Mouse (Mus musculus): ENCODE measurements around the gene Ptprk. TPM values are rescaled to one million over a fixed set of nuclear protein-coding genes. Genes with fewer than 3 reads are reported as not detected.

Gene Ptprk
- polyA plus RNA-seq, 1 experiment from 2014 or later, result 31.1 TPM

DNA sequence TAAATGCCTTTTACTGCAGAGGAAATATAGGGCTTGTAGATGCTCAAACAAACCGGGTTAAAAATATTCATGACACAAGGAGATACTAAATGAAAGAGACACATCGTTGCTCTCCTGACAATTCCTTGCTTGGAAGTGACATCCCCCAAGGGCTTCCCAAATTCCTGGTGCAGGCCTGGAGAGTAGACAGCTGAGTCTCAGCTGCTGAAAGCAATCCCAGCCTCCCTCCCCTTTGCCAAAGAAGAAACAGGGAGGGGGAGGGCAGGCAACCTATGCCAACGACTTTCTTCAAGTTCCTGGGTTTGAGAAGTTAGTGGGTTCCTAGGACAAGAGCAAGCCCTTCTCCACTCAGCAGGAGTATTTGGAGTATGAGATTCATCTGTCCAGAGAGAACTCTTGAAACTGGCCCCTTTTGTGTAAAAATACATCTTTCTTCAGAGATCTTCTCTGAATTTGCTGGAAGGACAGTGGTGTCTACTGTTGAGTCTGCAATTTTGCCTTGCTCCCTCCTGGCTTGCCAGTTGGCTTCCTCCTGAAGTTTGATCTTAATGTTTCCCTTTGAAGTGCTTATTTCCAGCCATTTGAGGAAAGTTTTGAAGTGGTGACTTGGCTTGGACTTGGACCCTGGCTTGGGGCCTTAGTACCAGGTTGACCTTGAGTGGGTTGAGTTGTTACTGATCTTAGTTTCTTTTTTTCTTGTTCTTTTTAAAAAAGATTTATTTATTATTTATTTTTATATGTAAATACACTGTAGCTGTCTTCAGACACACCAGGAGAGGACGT is 111.6 kb downstream of the Ptprk start:
- WGBS, result 45% methylated on average over 4 of the region's 4 CpGs
- H3K36me3 ChIP-seq (ENCODE audit: insufficient read depth, low read length), result no peaks in the 10 kb centered on the region
- H3K27ac ChIP-seq (ENCODE audit: low read length), result no peak overlapping the region
- no peak for TF ChIP-seq EP300 (IDR thresholded peaks at IDR 0.05)
- TF ChIP-seq CTCF (IDR thresholded peaks at IDR 0.05), result no peak
- no peak for ATAC-seq
- H3K27me3 ChIP-seq (replicated peaks; ENCODE audit: insufficient read depth, low read length), result no peaks in the 10 kb centered on the region
- H3K4me2 ChIP-seq (replicated peaks; ENCODE audit: low read depth, low read length), result no peak overlapping the region
- no peaks in the 10 kb centered on the region for H3K9me3 ChIP-seq (ENCODE audit: low read length)
- DNase-seq (ENCODE audit: low spot score), result no peak
- H3K4me1 ChIP-seq (ENCODE audit: insufficient read depth, low read depth, low read length), result no peaks in the 10 kb centered on the region
- no peak overlapping the region for H3K9ac ChIP-seq (replicated peaks; ENCODE audit: low read depth)
- H3K4me3 ChIP-seq (ENCODE audit: low read depth, low read length), result no peak overlapping the region

DNA sequence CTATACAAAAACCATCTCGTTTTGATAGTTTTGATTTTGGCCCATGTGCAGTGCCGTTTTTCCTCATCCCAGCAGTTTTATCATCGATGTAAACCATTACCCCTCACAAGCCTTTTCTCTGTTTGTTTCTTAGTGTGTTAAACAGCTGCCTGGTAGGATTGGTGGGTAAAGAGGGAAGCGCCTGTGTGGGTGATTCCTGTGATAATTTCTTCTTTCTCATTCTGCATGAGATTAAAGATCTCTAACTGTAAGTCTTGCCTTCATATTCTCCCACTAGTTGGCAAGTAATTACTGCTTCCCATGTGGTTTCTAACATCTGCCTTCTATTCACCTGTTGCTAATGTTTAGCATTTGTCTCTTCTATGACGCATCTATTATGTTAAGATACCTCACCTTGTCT is 116.8 kb downstream of the Ptprk start:
- ATAC-seq, result no peak
- H3K9ac ChIP-seq (replicated peaks; ENCODE audit: low read depth), result no peak overlapping the region
- no peak overlapping the region for H3K4me3 ChIP-seq (ENCODE audit: low read depth, low read length)
- TF ChIP-seq EP300 (IDR thresholded peaks at IDR 0.05) (no peak), CTCF (IDR thresholded peaks at IDR 0.05) (no peak)
- no peaks in the 10 kb centered on the region for H3K27me3 ChIP-seq (replicated peaks; ENCODE audit: insufficient read depth, low read length)
- no peaks in the 10 kb centered on the region for H3K9me3 ChIP-seq (ENCODE audit: low read length)
- no peak overlapping the region for H3K4me2 ChIP-seq (replicated peaks; ENCODE audit: low read depth, low read length)
- H3K36me3 ChIP-seq (ENCODE audit: insufficient read depth, low read length), result no peaks in the 10 kb centered on the region
- no peaks in the 10 kb centered on the region for H3K4me1 ChIP-seq (ENCODE audit: insufficient read depth, low read depth, low read length)
- DNase-seq (ENCODE audit: low spot score), result no peak
- 81% methylated on average over 5 of the region's 5 CpGs for WGBS
- H3K27ac ChIP-seq (ENCODE audit: low read length), result no peak overlapping the region

DNA sequence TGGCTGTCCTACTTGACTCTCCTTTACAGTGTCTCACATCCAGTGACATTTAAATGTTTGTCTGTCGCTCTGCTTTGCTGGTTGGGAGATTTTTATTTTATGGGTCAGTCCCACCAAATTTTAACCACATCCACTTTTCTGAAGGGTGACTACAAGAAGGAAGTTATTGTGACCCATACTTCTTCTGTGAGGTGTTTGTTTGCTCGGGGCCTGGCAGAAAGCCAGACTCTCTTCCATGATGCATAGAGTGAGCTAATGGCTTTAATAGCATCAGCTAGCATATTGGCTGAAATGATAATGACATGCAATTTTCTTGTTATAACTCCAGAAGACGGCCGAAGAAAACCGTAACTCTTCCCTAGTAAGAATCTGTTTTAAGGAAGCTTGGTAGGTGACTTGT is 119.0 kb downstream of the Ptprk start:
- WGBS, result 56% methylated on average over 5 of the region's 5 CpGs
- ATAC-seq (no peak; the same call in 1 of the 2 replicates), DNase-seq (ENCODE audit: low spot score) (no peak)

DNA sequence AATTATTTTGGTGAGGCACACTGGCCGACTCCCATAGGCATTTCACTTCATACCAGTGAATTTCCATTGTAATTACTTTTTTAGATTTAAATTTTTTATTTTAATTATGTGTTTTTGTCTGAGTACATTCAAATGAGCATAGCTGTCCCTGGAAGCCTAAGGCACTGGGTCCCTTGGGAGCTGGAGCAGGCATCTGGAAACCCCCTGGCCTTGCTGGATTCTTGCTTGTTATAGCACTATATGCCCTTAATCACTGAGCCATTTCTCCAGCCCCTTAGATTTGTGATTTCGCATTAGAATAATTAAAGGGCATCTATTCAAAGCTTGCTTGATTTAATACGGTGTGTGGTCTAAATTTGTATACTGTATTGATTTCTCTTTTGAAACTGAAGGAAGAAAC is 126.0 kb downstream of the Ptprk start:
- Histone ChIP-seq H3K36me3 (ENCODE audit: insufficient read depth, low read length) (no peaks in the 10 kb centered on the region), H3K4me2 (replicated peaks; ENCODE audit: low read depth, low read length) (no peak overlapping the region), H3K4me3 (ENCODE audit: low read depth, low read length) (no peak overlapping the region), H3K4me1 (ENCODE audit: insufficient read depth, low read depth, low read length) (no peaks in the 10 kb centered on the region), H3K27ac (ENCODE audit: low read length) (no peak overlapping the region), H3K9me3 (ENCODE audit: low read length) (no peaks in the 10 kb centered on the region), H3K9ac (replicated peaks; ENCODE audit: low read depth) (no peak overlapping the region), H3K27me3 (replicated peaks; ENCODE audit: insufficient read depth, low read length) (no peaks in the 10 kb centered on the region)
- TF ChIP-seq EP300 (IDR thresholded peaks at IDR 0.05) (no peak), CTCF (IDR thresholded peaks at IDR 0.05) (no peak)
- DNase-seq (ENCODE audit: low spot score) (no peak), ATAC-seq (no peak)
- 97% methylated on average over 3 of the region's 3 CpGs for WGBS

More for the DNA sequence above, 119.0 kb downstream of the Ptprk start:
- Histone ChIP-seq H3K9me3 (ENCODE audit: low read length) (no peaks in the 10 kb centered on the region), H3K36me3 (ENCODE audit: insufficient read depth, low read length) (no peaks in the 10 kb centered on the region), H3K9ac (replicated peaks; ENCODE audit: low read depth) (no peak overlapping the region), H3K4me2 (replicated peaks; ENCODE audit: low read depth, low read length) (no peak overlapping the region), H3K4me3 (ENCODE audit: low read depth, low read length) (no peak overlapping the region), H3K27ac (ENCODE audit: low read length) (no peak overlapping the region), H3K27me3 (replicated peaks; ENCODE audit: insufficient read depth, low read length) (no peaks in the 10 kb centered on the region), H3K4me1 (ENCODE audit: insufficient read depth, low read depth, low read length) (no peaks in the 10 kb centered on the region)
- TF ChIP-seq CTCF (IDR thresholded peaks at IDR 0.05), result no peak
- TF ChIP-seq EP300 (IDR thresholded peaks at IDR 0.05), result no peak

DNA sequence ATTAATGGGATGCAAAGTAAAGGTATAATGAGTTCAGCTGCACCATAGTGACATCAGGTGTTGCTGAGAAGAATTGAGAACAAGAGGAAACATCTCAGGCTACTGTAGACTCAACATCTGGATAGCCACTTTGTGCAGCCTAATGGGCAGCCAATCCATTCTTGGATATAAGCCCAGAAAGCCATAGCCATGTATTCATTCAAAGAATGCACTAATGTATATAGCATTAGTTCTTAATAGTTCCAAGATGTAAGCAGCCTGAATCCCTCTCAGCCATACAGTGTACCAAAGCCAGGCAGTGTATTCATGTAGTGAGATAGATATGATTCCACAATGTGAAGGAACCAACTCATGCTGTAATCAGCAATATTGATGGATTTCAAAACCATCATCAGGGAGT is 134.8 kb downstream of the Ptprk start:
- Histone ChIP-seq H3K36me3 (ENCODE audit: insufficient read depth, low read length) (no peaks in the 10 kb centered on the region), H3K27ac (ENCODE audit: low read length) (no peak overlapping the region), H3K9me3 (ENCODE audit: low read length) (no peaks in the 10 kb centered on the region), H3K4me3 (ENCODE audit: low read depth, low read length) (no peak overlapping the region), H3K27me3 (replicated peaks; ENCODE audit: insufficient read depth, low read length) (no peaks in the 10 kb centered on the region), H3K4me1 (ENCODE audit: insufficient read depth, low read depth, low read length) (no peaks in the 10 kb centered on the region), H3K9ac (replicated peaks; ENCODE audit: low read depth) (no peak overlapping the region), H3K4me2 (replicated peaks; ENCODE audit: low read depth, low read length) (no peak overlapping the region)
- TF ChIP-seq EP300 (IDR thresholded peaks at IDR 0.05), result no peak
- no peak for TF ChIP-seq CTCF (IDR thresholded peaks at IDR 0.05)
- DNase-seq (ENCODE audit: low spot score), result no peak
- ATAC-seq, result no peak

DNA sequence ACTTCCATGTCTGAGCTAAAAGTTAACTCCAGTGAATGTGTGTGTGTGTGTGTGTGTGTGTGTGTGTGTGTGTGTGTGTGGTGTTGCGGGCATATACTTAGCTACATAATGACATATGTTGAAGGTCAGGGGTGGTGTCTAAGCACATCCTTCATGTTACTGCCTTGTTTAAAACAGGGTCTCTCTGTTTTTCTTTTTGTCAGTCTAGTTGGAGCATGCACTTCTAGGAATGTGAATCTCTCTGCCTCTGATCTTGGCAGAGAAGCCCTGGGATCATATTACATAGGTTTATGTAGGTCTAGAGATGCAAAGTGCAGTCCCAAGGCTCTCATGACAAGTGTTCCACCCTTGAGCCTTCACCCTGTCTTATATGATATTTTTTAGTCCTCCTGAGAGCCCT is 137.5 kb downstream of the Ptprk start:
- ATAC-seq (no peak), DNase-seq (ENCODE audit: low spot score) (no peak)
- Histone ChIP-seq H3K36me3 (ENCODE audit: insufficient read depth, low read length) (no peaks in the 10 kb centered on the region), H3K9me3 (ENCODE audit: low read length) (no peaks in the 10 kb centered on the region), H3K4me3 (ENCODE audit: low read depth, low read length) (no peak overlapping the region), H3K9ac (replicated peaks; ENCODE audit: low read depth) (no peak overlapping the region), H3K4me1 (ENCODE audit: insufficient read depth, low read depth, low read length) (no peaks in the 10 kb centered on the region), H3K4me2 (replicated peaks; ENCODE audit: low read depth, low read length) (no peak overlapping the region), H3K27me3 (replicated peaks; ENCODE audit: insufficient read depth, low read length) (no peaks in the 10 kb centered on the region), H3K27ac (ENCODE audit: low read length) (no peak overlapping the region)
- TF ChIP-seq EP300 (IDR thresholded peaks at IDR 0.05) (no peak), CTCF (IDR thresholded peaks at IDR 0.05) (no peak)
- WGBS, result 48% methylated on average over 1 of the region's 1 CpGs

Data from lung, postnatal 0 days (tissue).